Mouse (Mus musculus) megakaryocyte, embryonic 14.5 days (primary cell): ENCODE data around the gene Abcg4. TPM values are rescaled to one million over a fixed set of nuclear protein-coding genes. Genes with fewer than 3 reads are reported as not detected.

Experiments used
- H3K27me3 ChIP-seq: replicated peaks from 2 replicates; pipeline ENCODE3; 2012; ENCODE audit warnings: inconsistent platforms
- H3K36me3 ChIP-seq: replicated peaks from 2 replicates; pipeline ENCODE3; 2012; ENCODE audit warnings: low read length, inconsistent platforms, mixed read lengths
- H3K4me1 ChIP-seq: 2 replicates; pipeline ENCODE4 v1.6.1; 2012; ENCODE audit warnings: inconsistent platforms
- H3K4me3 ChIP-seq: replicated peaks from 2 replicates; pipeline ENCODE3; 2012; ENCODE audit warnings: moderate library complexity, mild to moderate bottlenecking, inconsistent platforms
- H3K9me3 ChIP-seq: 2 replicates; pipeline ENCODE4 v1.6.1; 2012; ENCODE audit warnings: inconsistent platforms
- FLI1 ChIP-seq: IDR thresholded peaks from 2 replicates; pipeline ENCODE4 v1.6.1; 2012; ENCODE audit warnings: low read length, inconsistent platforms, mixed read lengths
- GATA1 ChIP-seq: IDR thresholded peaks from 3 replicates; pipeline ENCODE4 v1.6.1; 2012; ENCODE audit warnings: mixed read lengths, low read length, inconsistent platforms, borderline replicate concordance
- polyA plus RNA-seq: library from polyadenylated mRNA; stranded (reverse); fragments of >175 nt; gene quantifications from 2 replicates; pipeline ENCODE4 v1.2.3, GENCODE M21; 2012; ENCODE audit warnings: low replicate concordance; ENCODE audit not compliant: insufficient read depth

Abcg4 gene
- polyA plus RNA-seq, 1 experiment, result 0.19 TPM

GRCm38 (mm10) chr9:44287401-44288075 lies 877 bp downstream of the Abcg4 start:
- Histone ChIP-seq H3K9me3 (peaks cover 16% of the 10 kb centered on the region), H3K4me1 (peaks cover 44% of the 10 kb centered on the region), H3K36me3 (peaks cover 35% of the 10 kb centered on the region), H3K4me3 (peak overlapping the region; percentile 89), H3K27me3 (peaks cover 55% of the 10 kb centered on the region)
- no peak for TF ChIP-seq GATA1
- no peak for TF ChIP-seq FLI1

DNA sequence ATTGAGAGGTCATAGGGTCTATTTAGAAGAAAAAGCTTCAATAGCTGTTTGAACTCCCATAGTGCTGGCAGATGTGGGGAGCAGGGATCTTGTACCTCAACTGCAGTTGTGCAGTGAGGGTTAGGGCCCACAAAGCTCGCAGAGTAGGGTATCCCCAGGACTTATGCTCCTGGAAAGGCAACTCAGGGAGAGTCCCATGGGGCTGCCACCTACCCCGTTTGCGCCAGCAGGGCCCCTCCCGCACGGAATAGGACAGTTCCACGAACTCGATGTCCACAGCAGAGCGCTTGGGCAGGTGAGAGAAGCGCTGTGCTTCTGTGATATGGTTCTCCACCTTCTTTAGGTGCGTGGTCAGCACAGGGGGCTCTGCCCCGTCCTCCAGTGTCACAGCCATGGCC lies 1.4 kb downstream of the Abcg4 start:
- TF ChIP-seq GATA1 (no peak), FLI1 (no peak)
- Histone ChIP-seq H3K27me3 (peaks cover 60% of the 10 kb centered on the region), H3K9me3 (peaks cover 16% of the 10 kb centered on the region), H3K4me1 (peaks cover 46% of the 10 kb centered on the region), H3K4me3 (peak overlapping the region; percentile 89), H3K36me3 (peaks cover 30% of the 10 kb centered on the region)

GRCm38 (mm10) chr9:44286256-44286850 lies 2.1 kb downstream of the Abcg4 start:
- H3K27me3 ChIP-seq, result peaks cover 66% of the 10 kb centered on the region
- peaks cover 16% of the 10 kb centered on the region for H3K9me3 ChIP-seq
- peaks cover 49% of the 10 kb centered on the region for H3K4me1 ChIP-seq
- TF ChIP-seq FLI1 (no peak), GATA1 (no peak)
- no peak overlapping the region for H3K4me3 ChIP-seq
- H3K36me3 ChIP-seq, result peaks cover 23% of the 10 kb centered on the region

DNA sequence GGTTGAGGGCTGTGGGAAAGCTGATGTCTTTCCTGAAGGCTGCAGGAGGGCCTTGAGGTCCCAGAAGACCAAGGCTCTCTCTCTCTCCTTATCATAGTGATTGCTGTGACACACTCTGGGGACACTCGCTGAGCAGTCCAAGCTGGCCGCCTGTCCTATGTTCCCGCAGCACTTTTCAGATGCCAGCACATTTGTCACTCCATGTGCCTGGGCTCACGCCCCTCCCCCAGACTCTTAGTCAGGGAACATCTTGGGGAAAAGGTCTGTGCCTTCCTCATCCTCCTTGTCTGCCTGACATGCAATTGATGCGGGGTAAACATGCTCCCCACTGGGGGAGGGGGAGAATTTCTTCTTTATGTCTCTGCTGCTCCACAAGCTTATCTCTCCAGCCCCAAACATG lies 5.2 kb downstream of the Abcg4 start:
- Histone ChIP-seq H3K36me3 (no peaks in the 10 kb centered on the region), H3K4me1 (peaks cover 38% of the 10 kb centered on the region)
- TF ChIP-seq GATA1 (no peak), FLI1 (no peak)

GRCm38 (mm10) chr9:44269973-44270372 lies 18.4 kb downstream of the Abcg4 start:
- no peak for TF ChIP-seq GATA1
- no peak for TF ChIP-seq FLI1
- Histone ChIP-seq H3K4me3 (no peak overlapping the region), H3K36me3 (peaks cover 2% of the 10 kb centered on the region), H3K27me3 (peaks cover 28% of the 10 kb centered on the region), H3K4me1 (peaks cover 60% of the 10 kb centered on the region), H3K9me3 (no peaks in the 10 kb centered on the region)

More for the DNA sequence above, 5.2 kb downstream of the Abcg4 start:
- H3K9me3 ChIP-seq, result 0 out of 2 replicates have a peak, but pooled peaks cover 7% of the 10 kb centered on the region
- H3K4me3 ChIP-seq, result no peak overlapping the region
- H3K27me3 ChIP-seq, result peaks cover 84% of the 10 kb centered on the region

- TF ChIP-seq FLI1 (no peak), GATA1 (no peak)
- H3K4me3 ChIP-seq, result no peak overlapping the region
- H3K9me3 ChIP-seq, result no peaks in the 10 kb centered on the region
- peaks cover 11% of the 10 kb centered on the region for H3K36me3 ChIP-seq
- H3K27me3 ChIP-seq, result peaks cover 26% of the 10 kb centered on the region
- H3K4me1 ChIP-seq, result peaks cover 66% of the 10 kb centered on the region
Measured at GRCm38 (mm10) chr9:44269077-44269476, 19.3 kb downstream of the Abcg4 start.

DNA sequence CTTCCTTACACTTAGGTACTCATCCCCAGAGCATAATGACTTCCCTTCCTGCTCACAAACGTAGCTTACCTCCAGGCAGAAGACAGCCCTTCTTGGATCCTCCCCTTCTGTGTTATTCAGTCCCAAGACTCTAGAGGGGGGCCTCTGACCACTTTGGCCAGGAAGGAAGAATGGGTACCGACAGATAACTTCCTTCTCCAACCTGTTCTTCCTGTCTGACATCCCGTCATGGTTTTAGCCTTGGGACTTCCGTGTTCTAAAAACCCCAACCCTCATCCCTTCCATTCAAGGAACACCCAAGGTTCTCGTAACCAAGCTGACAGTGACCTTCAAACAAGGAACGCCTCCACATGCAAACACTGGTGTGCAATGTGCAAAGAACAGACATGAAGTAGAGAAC lies 20.0 kb downstream of the Abcg4 start, which contains the start of gene Nlrx1:
Gene Nlrx1, minus strand, starts transcription at position 168 of the 400 bp plus-strand sequence.
- H3K9me3 ChIP-seq, result no peaks in the 10 kb centered on the region

GRCm38 (mm10) chr9:44268027-44268360 lies 20.4 kb downstream of the Abcg4 start:
- no peak for TF ChIP-seq FLI1
- no peak for TF ChIP-seq GATA1
- Histone ChIP-seq H3K36me3 (peaks cover 20% of the 10 kb centered on the region), H3K27me3 (peaks cover 24% of the 10 kb centered on the region), H3K4me3 (peak overlapping the region; percentile 90), H3K4me1 (peaks cover 68% of the 10 kb centered on the region), H3K9me3 (no peaks in the 10 kb centered on the region)

More for the DNA sequence above, 20.0 kb downstream of the Abcg4 start, which contains the start of gene Nlrx1:
- Histone ChIP-seq H3K4me3 (peak within 1 kb of the TSS; percentile 90), H3K36me3 (peaks cover 18% of the 10 kb centered on the region), H3K27me3 (peaks cover 26% of the 10 kb centered on the region), H3K4me1 (peaks cover 71% of the 10 kb centered on the region)
- TF ChIP-seq FLI1, result no peak
- no peak for TF ChIP-seq GATA1

DNA sequence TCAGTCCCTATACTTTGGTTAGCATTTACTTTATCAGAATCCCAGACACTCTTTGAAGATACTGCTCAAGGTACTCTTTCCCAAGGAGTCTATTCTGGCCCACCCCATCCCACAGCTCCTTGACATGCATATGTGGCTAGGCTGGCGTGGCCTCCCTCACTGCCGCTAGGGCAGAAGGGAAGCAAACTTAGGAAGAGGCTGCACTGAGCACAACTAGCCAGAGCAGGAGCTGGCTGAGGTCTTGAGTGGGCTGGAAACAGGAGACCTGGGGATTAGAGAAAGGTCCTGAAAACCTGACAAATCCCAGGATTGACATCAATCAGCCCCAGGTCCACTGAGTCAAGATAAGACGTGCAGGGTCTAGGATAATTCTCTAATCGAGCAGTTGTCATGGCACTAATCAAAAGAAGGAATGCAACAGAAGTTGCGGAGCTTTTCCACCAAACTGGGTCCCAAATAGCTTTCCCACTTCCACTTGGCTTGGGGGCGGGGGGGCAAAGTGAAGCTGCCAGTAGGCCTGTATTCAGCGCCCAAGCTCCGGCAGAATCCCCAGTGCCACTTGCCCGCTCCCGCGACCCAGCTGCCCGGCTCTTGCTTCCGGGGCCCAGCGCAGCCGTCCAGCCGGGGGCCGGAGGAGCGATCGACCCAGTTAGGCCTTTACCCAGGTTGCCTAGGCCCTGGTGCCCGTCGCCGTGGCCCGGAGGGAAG lies 20.9 kb downstream of the Abcg4 start:
- peak overlapping the region; percentile 90 for H3K4me3 ChIP-seq
- peaks cover 24% of the 10 kb centered on the region for H3K27me3 ChIP-seq
- no peaks in the 10 kb centered on the region for H3K9me3 ChIP-seq
- no peak for TF ChIP-seq GATA1
- no peak for TF ChIP-seq FLI1
- H3K36me3 ChIP-seq, result peaks cover 26% of the 10 kb centered on the region
- H3K4me1 ChIP-seq, result peaks cover 66% of the 10 kb centered on the region

DNA sequence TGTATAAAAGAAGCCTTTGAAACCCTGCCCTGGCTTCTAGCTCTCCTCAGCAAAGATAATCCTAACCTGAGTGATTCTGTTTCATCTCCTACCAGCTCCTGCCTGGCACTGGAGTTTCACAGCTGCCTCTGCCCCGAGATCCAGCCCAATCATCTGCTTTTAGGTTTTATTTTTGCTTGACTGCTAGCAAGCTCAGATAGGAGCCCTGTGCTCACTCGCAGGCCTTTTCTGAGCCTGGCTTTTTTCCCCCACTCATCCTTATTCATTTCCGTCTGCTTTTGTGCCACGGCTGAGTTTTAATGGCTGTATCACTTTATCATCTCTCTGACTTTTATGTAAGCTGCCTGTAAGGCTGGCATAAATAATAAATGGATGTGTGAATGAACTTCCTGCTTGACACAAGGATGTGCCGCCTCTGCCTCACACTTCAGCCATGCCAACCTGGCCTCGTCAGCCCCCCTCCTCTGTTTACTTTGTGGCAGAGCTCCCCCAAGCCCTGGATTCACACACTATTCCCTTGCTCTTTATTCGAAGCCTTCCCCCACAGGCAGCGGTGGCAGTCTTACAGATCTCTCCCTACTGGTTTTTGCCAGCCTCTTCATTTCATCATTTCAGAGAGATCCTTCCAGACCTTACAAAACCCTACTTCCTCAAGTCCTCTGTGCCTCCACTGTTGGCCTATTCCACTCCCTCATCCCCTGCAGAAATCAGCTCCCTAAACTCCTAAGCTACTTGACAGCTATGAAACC lies 21.8 kb downstream of the Abcg4 start:
- Histone ChIP-seq H3K4me3 (peak overlapping the region; percentile 90), H3K27me3 (peaks cover 28% of the 10 kb centered on the region), H3K4me1 (peaks cover 72% of the 10 kb centered on the region), H3K36me3 (peaks cover 33% of the 10 kb centered on the region), H3K9me3 (no peaks in the 10 kb centered on the region)
- TF ChIP-seq FLI1, result no peak
- no peak for TF ChIP-seq GATA1
